Mouse (Mus musculus): ENCODE results near the gene Ift81. TPM values are rescaled to one million over a fixed set of nuclear protein-coding genes. Genes with fewer than 3 reads are reported as not detected.

Gene Ift81
- polyA plus RNA-seq, 1 experiment from 2014 or later = 35.6 TPM

GRCm38 (mm10) chr5:122500563-122500962 is 113.8 kb downstream of the Ift81 start:
- Histone ChIP-seq H3K36me3 (peaks cover 17% of the 10 kb centered on the region), H3K27ac (peak overlapping the region; percentile 99; the same call in 1 of the 2 replicates), H3K9ac (peak overlapping the region; percentile 90), H3K4me2 (peak overlapping the region; percentile 44), H3K27me3 (no peaks in the 10 kb centered on the region), H3K4me1 (peaks cover 26% of the 10 kb centered on the region), H3K9me3 (no peaks in the 10 kb centered on the region), H3K4me3 (peak overlapping the region; percentile 82)
- WGBS = 19% methylated on average over 5 of the region's 5 CpGs
- no peak for ATAC-seq (ENCODE audit: insufficient number of reproducible peaks, low FRiP score, low TSS enrichment, low read depth)

Other genes starting within 250 kb of the Ift81 start
- gene Gpn3, start 242.6 kb downstream of the Ift81 start, polyA plus RNA-seq (2015; fragmentation: Nextera tagmentation; extraction: Ambion mirVana) = 60.5 and 68.7 TPM in 2 replicates
- 58.3 and 59.3 TPM in 2 replicates for gene Fam216a, start 242.2 kb downstream of the Ift81 start, polyA plus RNA-seq (2015; fragmentation: Nextera tagmentation; extraction: Ambion mirVana)
- 141 and 177 TPM in 2 replicates for gene Arpc3, start 222.6 kb downstream of the Ift81 start, polyA plus RNA-seq (2015; fragmentation: Nextera tagmentation; extraction: Ambion mirVana)
- 40.2 and 43.0 TPM in 2 replicates for gene Anapc7, start 192.8 kb downstream of the Ift81 start, polyA plus RNA-seq (2015; fragmentation: Nextera tagmentation; extraction: Ambion mirVana)
- gene Atp2a2, start 112.3 kb downstream of the Ift81 start, polyA plus RNA-seq (2015; fragmentation: Nextera tagmentation; extraction: Ambion mirVana) = 29.1 and 29.2 TPM in 2 replicates
- gene P2rx7, start 29.4 kb upstream of the Ift81 start, polyA plus RNA-seq (2015; fragmentation: Nextera tagmentation; extraction: Ambion mirVana) = 2.2 and 2.3 TPM in 2 replicates
- 23.1 and 27.8 TPM in 2 replicates for gene P2rx4, start 93.0 kb upstream of the Ift81 start, polyA plus RNA-seq (2015; fragmentation: Nextera tagmentation; extraction: Ambion mirVana)
- gene Camkk2, start 164.9 kb upstream of the Ift81 start, polyA plus RNA-seq (2015; fragmentation: Nextera tagmentation; extraction: Ambion mirVana) = 35.5 and 37.9 TPM in 2 replicates
- 413 and 425 TPM in 2 replicates for gene Anapc5, start 206.8 kb upstream of the Ift81 start, polyA plus RNA-seq (2015; fragmentation: Nextera tagmentation; extraction: Ambion mirVana)
- 29.2 and 31.5 TPM in 2 replicates for gene Rnf34, start 235.5 kb upstream of the Ift81 start, polyA plus RNA-seq (2015; fragmentation: Nextera tagmentation; extraction: Ambion mirVana)

Measured in limb, embryonic 15.5 days (tissue).